Mouse (Mus musculus) layer of hippocampus, adult 9-10 months (tissue): ENCODE measurements at regions not wholly inside any gene's neighbourhood (a gene's known extent, or its start where the extent isn't known, plus 50 kb on each side); places are given as distances from the start of the nearest gene placed in this dataset.

Experiments used
- DNase-seq: peaks from one replicate; pipeline ENCODE4 v3.0.0; 2022; ENCODE audit warnings: low spot score

DNA sequence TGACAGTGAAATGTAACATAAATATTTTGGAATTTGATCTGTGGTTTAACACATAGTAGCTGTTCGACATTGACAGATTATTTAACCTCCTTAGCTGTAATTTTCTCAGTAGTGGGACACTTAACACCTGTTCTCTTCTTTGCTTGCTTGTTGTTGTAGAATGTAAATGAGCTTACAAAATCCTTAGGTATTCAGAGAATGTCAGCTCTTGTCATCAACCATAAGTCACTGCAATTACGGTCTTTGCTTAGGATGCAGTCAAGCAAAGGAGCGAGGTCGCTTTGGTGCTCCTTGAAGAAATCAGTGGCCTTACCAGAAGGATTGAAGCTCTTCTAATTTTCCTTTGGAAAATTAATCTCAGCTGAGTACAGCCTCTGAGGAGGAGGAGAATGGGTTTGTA is 311.2 kb upstream of the Pappa start:
- DNase-seq = no peak

DNA sequence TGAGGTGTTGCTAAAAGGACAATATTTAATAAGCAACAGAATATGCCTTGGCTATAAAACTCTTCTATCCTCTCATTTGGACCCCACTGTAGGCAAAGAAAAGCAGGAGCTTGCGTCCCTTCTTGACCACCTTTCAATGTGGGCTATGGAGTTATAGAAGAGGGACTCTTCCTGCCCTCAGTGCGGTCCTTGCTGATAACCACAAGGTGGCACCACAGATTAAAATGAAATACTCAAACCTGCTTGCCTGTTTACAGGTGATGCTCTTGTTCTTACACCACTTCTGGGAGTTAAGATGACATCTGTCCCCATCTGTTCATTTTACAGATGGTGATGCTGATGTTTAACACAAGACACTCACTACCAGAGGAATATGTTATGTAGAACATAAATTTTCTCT is 291.1 kb upstream of the Pappa start:
- no peak for DNase-seq

DNA sequence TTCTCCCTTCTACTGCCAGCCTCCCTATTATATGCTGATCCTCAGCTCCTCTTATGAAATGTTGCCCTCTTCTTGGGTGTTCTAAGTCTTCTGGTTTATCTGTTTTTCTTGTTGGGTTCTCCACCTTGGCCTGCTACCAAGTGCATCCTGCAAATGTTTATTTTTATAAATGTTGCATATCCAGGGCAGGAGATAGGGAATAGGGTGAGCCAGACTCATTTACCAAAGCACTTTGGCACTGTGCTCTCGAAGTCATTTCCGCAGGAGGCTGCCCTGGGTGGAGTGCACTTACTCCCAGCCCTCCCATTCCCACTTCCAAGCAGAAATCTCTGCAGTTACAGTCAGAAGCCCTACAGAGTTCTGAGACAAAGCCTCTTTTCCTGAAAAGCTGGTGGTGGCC is 249.5 kb upstream of the Pappa start:
- DNase-seq = no peak

DNA sequence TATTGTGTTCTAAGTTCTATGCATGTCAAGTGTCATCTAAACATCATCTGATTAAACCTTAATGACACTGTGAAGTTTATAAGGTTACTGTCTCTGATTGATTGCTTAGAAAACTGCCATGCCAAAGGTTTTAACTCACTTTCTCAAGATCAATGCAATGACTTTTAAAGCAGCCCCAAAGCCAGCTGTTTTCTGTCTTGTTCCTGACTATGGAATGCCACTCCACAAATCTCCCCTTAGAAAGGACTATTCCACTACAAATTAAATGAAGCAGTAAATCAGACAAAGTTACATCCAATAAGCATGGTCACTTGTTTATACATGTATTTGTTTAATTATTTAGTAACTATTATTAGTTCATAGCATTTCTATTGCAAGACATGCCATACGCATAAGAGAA is 247.1 kb upstream of the Pappa start:
- no peak for DNase-seq

DNA sequence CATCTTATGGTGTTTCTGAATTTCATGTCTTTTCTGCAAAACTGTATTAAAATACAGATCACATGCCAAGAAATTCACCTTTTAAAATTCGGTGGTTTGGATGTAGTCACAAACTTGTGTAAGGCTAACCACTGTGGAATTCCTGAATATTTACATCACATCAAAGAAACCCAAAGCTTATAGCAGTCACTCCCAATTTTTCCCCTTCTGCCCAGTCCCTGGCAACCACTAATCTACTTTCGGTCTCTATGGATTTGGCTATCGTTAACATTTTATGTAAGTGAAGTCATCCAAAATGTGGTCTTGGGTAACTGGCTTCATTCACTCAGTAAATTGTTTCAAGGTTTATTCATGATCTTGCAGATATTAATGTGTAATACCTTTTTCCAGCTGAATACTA is 226.0 kb upstream of the Pappa start:
- DNase-seq = no peak

DNA sequence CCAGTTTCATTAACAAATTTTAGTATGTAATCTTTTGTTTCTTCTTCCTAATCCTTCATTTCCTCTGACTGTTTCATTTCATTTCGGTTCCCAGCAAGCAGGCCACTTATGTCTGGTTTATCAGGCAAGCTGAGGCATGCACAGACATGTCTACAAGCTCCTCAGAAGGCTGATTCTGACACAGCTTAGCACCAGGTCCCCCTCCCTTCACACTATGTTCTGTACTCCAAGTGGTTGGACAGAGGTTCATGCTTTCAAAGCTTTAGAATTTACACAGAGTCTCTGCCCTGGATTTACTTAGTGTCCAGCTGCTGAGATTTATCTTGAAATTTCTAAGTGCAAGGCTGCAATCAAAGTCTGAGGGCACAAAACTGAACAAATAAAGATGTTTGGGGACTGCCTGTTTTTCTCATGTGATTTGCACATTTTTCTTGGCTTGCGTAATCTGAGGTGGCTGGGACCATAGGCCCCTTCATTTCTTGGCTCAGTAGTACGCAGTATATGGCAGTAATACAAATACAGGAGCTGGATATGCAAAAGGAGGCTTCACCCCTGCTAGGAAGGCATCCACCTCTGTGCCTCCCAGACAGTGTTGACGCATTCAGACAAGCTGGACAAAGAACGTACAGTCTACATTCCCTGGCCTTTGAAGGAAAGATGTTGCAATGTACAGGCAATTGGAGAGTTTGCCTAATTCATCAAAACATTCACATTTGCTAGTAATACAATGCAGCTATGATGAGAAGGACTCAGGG is 222.7 kb upstream of the Pappa start:
- no peak for DNase-seq

DNA sequence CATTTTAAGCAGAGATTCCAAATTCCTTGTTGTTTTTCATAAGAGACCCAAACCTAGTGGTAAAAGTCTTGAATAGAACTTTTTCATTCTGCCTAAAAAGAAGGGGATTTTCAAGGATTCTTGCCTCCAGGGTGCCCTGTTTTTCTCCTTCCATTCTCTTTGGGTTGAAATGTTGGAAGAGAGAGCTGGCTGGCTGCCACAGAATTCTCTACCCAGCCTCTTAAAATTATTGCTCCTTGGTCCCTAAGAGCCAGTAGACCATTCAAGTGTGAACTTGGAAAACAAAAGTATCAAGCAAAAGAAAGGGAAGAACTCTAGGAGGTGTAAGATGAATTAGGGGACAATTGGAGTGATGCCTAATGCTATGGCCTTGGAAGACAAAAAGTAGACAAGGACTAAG is 200.2 kb upstream of the Pappa start:
- DNase-seq = no peak

DNA sequence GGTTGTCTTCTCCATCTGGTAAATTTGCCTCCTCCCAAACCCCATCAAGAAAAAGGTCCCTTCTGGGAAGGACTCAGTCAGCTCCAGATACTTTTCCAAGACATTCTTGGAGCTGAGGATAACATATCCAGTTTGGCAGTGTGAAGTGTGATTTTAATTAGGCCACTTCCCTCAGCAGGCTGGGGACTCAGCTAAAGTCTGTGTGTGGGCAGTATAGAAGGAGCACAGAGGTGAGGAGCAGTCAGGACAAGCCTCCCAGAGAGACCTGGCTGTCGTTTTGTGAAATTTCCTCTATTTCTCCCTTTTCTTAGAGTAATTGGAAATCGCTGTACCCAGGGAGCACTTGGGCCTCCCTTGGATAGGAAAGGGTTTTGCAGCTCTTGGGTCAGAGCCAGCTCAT is 195.4 kb upstream of the Pappa start:
- DNase-seq = no peak

DNA sequence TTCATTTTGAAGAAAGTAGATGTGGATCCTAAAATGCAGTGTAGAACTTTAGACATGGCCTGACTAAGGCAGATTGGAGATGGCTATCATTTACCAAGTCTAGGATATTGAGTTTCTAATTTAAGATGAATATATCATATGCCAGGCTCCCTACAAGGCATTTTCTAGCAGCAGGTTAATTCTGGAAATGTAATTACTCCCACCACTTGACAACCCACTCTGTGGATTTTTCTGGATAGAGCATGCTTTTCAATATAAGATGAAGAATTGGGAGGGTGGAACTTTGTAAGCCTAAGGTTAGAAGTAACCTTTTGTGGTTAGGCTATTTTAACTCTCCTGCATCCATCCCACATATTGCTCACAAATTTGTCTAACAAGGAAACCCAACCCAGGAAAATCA is 178.4 kb upstream of the Pappa start:
- DNase-seq = no peak

DNA sequence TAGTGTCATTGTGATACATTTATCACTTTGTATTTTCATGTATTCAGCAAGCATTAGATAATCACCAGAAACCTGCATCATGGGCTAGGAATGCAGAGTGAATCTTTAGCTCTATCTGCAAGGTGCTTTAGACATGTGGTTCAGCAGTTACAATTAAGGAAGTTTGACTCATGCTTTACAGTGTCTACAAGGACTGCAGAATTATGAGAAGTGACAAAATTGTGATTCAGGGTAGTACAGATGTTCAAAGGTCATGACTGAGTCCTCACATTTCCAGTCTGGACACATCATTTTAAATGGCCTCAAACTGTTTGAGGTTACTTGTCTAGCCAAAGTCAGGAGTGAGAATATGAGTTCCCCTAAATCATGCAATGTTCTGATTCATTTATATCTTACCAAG is 171.3 kb upstream of the Pappa start:
- no peak for DNase-seq

DNA sequence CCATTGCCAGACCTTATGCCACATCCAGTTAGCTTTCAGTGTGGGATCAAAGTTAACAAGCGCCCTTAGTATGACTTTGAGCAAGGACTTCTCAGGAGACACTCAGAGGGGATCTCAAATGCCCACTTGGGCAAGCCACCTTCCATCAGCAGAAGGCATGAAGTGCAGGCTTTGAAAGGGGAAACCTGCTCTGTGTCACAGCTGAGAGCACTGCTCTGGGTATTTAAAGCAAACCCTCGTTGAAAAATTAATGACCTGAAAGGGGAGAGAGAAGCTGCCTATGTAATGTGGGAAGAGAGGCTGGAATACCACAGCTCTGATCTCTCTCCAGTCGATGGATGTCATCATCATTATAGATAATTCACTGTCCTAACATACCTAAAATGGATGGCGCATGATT is 165.1 kb upstream of the Pappa start:
- no peak for DNase-seq

DNA sequence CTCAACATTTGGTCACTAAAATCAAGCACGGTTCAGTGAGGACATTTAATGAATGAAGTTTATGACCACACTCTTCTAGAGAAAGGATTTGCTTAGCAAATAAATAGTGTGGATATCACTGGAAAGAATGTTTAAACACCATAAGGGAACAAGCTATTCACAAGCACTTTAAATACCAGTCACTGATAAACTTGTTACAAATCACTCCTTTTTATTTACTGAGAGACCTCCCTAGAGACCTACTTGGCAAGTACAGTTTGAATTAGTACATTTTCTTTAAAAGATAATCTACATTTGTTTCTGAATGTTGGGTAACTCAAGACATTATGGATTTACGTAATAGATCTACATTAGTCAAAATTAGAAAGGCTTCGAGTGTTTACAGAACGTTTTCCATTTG is 162.2 kb upstream of the Pappa start:
- no peak for DNase-seq
